Mouse (Mus musculus): ENCODE results near the gene Zeb2. TPM values are rescaled to one million over a fixed set of nuclear protein-coding genes. Genes with fewer than 3 reads are reported as not detected.
A peak's percentile ranks its signal among the peaks of the same experiment; 100 is the strongest.

The Zeb2 gene
- polyA plus RNA-seq, 1 experiment from 2014 or later = 12.3 TPM

DNA sequence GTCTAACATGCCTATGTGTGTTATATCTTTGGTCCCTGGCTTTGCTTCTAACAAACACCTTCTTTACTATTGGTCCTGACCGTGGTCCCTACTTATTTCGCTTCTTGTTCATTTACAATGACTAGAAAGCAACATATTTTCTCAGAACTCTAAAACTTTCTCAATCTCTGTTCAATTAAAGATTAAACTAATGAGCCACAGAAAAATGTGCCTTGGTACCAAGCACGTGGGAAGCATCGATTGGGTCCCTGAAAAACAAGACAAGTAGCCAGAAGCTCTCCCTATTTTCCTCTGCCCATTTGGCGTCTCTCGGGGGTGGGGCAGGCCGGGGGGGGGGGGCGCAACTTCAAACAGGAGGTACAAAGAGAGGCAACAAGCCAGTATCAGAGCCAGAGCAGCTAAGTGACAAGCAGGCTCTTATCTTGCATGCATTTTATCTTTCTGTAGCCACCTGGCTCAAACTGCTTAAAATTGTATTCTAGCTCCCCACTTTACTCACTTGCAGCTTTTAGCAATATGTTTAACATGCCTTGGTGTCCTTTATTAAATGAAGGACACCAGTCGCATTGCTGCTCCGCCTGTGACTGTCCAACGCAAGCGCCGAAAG is 76.4 kb downstream of the Zeb2 start:
- Histone ChIP-seq H3K4me1 (replicated peaks) (peaks cover 40% of the 10 kb centered on the region), H3K27me3 (peaks cover 14% of the 10 kb centered on the region), H3K36me3 (no peaks in the 10 kb centered on the region), H3K27ac (no peak overlapping the region), H3K4me3 (replicated peaks) (no peak overlapping the region), H3K4me2 (no peak overlapping the region), H3K9me3 (no peaks in the 10 kb centered on the region), H3K9ac (replicated peaks) (no peak overlapping the region)
- 57% methylated on average over 13 of the region's 13 CpGs for WGBS
- ATAC-seq (ENCODE audit: insufficient number of reproducible peaks, insufficient read depth, low FRiP score, low TSS enrichment, low read depth) = no peak

- Histone ChIP-seq H3K27me3 (peaks cover 14% of the 10 kb centered on the region), H3K4me1 (replicated peaks) (peaks cover 30% of the 10 kb centered on the region), H3K27ac (no peak overlapping the region), H3K9ac (replicated peaks) (no peak overlapping the region), H3K36me3 (no peaks in the 10 kb centered on the region), H3K4me2 (no peak overlapping the region), H3K9me3 (no peaks in the 10 kb centered on the region), H3K4me3 (replicated peaks) (no peak overlapping the region)
- ATAC-seq (ENCODE audit: insufficient number of reproducible peaks, insufficient read depth, low FRiP score, low TSS enrichment, low read depth) = no peak
Observed at GRCm38 (mm10) chr2:45039503-45039902, 77.7 kb downstream of the Zeb2 start.

GRCm38 (mm10) chr2:45028091-45028638 is 89.0 kb downstream of the Zeb2 start:
- Histone ChIP-seq H3K4me2 (no peak overlapping the region), H3K4me1 (replicated peaks) (peaks cover 17% of the 10 kb centered on the region), H3K4me3 (replicated peaks) (no peak overlapping the region), H3K27ac (no peak overlapping the region), H3K36me3 (no peaks in the 10 kb centered on the region), H3K9ac (replicated peaks) (no peak overlapping the region), H3K9me3 (no peaks in the 10 kb centered on the region), H3K27me3 (no peaks in the 10 kb centered on the region)
- ATAC-seq (ENCODE audit: insufficient number of reproducible peaks, insufficient read depth, low FRiP score, low TSS enrichment, low read depth) = no peak
- 89% methylated on average over 7 of the region's 7 CpGs for WGBS

DNA sequence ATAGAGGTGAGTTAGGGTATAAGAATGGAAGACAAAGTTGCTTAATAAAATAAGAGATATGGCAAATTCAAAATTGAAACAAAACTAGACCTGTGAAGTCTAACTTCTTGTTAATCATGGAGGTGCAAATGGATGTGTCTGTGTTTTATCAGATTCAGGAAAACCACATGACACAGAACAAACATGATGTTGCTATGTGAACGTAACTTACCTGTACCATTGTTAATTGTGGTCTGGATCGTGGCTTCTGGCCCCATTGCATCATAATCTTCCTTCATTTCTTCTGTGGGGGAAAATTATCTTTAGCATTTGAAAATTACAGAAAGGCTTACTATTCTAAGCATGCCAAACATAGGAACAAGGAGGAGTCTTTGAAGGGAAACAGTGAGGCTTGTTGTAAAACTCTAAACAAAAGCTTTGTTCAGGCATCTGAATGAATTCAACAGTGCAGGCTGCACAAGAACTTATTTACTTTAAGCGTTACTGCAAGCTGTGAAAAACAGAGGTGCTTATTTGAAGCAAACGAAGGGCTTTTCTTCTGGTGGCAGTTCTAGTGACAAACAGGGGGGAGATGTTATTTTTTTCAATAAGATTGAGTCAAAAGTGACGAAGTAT is 99.9 kb downstream of the Zeb2 start:
- no peaks in the 10 kb centered on the region for H3K27me3 ChIP-seq
- H3K4me2 ChIP-seq = no peak overlapping the region
- no peaks in the 10 kb centered on the region for H3K9me3 ChIP-seq
- no peaks in the 10 kb centered on the region; the same call in 1 of the 2 replicates for H3K4me1 ChIP-seq (replicated peaks)
- WGBS = 74% methylated on average over 5 of the region's 5 CpGs
- H3K27ac ChIP-seq = no peak overlapping the region
- H3K4me3 ChIP-seq (replicated peaks) = no peak overlapping the region
- H3K36me3 ChIP-seq = no peaks in the 10 kb centered on the region
- no peak for ATAC-seq (ENCODE audit: insufficient number of reproducible peaks, insufficient read depth, low FRiP score, low TSS enrichment, low read depth)
- H3K9ac ChIP-seq (replicated peaks) = no peak overlapping the region

DNA sequence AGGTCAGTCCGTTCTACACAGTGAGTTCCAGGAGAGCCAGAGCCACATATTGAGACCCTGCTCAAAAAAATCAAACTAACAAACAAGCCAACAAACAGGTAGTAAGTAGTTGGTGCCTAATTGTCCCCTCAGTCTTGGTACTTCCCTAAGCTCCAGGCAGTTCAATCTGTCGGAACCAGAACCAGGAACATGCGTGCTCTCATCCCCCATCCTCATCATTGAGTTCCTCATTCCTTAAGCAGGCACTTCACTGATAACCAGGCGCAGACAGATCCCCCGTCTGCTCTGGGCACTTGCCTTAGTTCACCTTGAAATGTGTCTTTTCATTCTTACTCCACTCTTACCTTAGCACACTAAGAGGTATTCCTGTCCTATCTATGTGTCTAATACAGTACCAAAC is 103.9 kb downstream of the Zeb2 start:
- 88% methylated on average over 5 of the region's 5 CpGs for WGBS
- Histone ChIP-seq H3K4me3 (replicated peaks) (no peak overlapping the region), H3K4me2 (no peak overlapping the region), H3K27ac (no peak overlapping the region), H3K9me3 (no peaks in the 10 kb centered on the region), H3K9ac (replicated peaks) (no peak overlapping the region), H3K36me3 (no peaks in the 10 kb centered on the region), H3K4me1 (replicated peaks) (no peaks in the 10 kb centered on the region), H3K27me3 (no peaks in the 10 kb centered on the region)
- no peak for ATAC-seq (ENCODE audit: insufficient number of reproducible peaks, insufficient read depth, low FRiP score, low TSS enrichment, low read depth)

- no peaks in the 10 kb centered on the region for H3K27me3 ChIP-seq
- no peaks in the 10 kb centered on the region for H3K9me3 ChIP-seq
- no peak overlapping the region for H3K4me2 ChIP-seq
- no peak overlapping the region for H3K9ac ChIP-seq (replicated peaks)
- no peak overlapping the region for H3K27ac ChIP-seq
- no peak for ATAC-seq (ENCODE audit: insufficient number of reproducible peaks, insufficient read depth, low FRiP score, low TSS enrichment, low read depth)
- H3K4me3 ChIP-seq (replicated peaks) = no peak overlapping the region
- no peaks in the 10 kb centered on the region for H3K36me3 ChIP-seq
- WGBS = 90% methylated on average over 3 of the region's 3 CpGs
- no peaks in the 10 kb centered on the region for H3K4me1 ChIP-seq (replicated peaks)
Observed at GRCm38 (mm10) chr2:45012676-45013075, 104.5 kb downstream of the Zeb2 start.

DNA sequence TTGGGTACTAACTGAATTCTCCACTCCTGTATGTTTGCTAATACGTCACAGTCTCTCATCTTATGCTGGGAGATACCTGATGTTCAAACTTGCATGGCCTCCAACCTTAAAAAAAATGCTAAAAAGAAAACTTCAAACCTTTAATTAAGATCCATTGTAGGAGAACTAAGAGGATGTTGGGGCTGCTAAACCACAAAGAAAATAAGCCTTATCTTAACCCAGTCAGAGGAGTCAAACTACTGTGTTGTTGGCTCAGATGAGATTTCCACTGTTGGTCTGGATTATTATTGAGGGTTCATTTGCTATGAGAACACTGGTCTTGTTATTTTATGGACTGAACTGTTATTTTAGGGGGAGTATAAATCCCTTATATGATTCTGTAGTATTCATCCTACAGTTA is 106.5 kb downstream of the Zeb2 start:
- 94% methylated on average over 1 of the region's 1 CpGs for WGBS
- no peaks in the 10 kb centered on the region for H3K4me1 ChIP-seq (replicated peaks)
- H3K4me2 ChIP-seq = no peak overlapping the region
- no peaks in the 10 kb centered on the region for H3K27me3 ChIP-seq
- no peaks in the 10 kb centered on the region for H3K36me3 ChIP-seq
- H3K4me3 ChIP-seq (replicated peaks) = no peak overlapping the region
- H3K9me3 ChIP-seq = no peaks in the 10 kb centered on the region
- H3K9ac ChIP-seq (replicated peaks) = no peak overlapping the region
- no peak overlapping the region for H3K27ac ChIP-seq
- ATAC-seq (ENCODE audit: insufficient number of reproducible peaks, insufficient read depth, low FRiP score, low TSS enrichment, low read depth) = no peak

- H3K9ac ChIP-seq (replicated peaks) = no peak overlapping the region
- ATAC-seq (ENCODE audit: insufficient number of reproducible peaks, insufficient read depth, low FRiP score, low TSS enrichment, low read depth) = no peak
- no peaks in the 10 kb centered on the region for H3K9me3 ChIP-seq
- WGBS = 38% methylated on average over 6 of the region's 6 CpGs
- peaks cover 16% of the 10 kb centered on the region for H3K36me3 ChIP-seq
- no peak overlapping the region for H3K4me3 ChIP-seq (replicated peaks)
- no peaks in the 10 kb centered on the region for H3K27me3 ChIP-seq
- peaks cover 6% of the 10 kb centered on the region; the same call in 1 of the 2 replicates for H3K4me1 ChIP-seq (replicated peaks)
- H3K27ac ChIP-seq = no peak overlapping the region
- no peak overlapping the region for H3K4me2 ChIP-seq
Observed at GRCm38 (mm10) chr2:44999906-45000305, 117.3 kb downstream of the Zeb2 start.

GRCm38 (mm10) chr2:44998710-44999109 is 118.5 kb downstream of the Zeb2 start:
- H3K27ac ChIP-seq = no peak overlapping the region

GRCm38 (mm10) chr2:44981646-44982045 is 135.5 kb downstream of the Zeb2 start:
- no peaks in the 10 kb centered on the region for H3K36me3 ChIP-seq
- H3K9ac ChIP-seq (replicated peaks) = no peak overlapping the region
- no peak overlapping the region for H3K4me2 ChIP-seq
- peaks cover 12% of the 10 kb centered on the region for H3K4me1 ChIP-seq (replicated peaks)
- 83% methylated on average over 3 of the region's 3 CpGs for WGBS
- no peak overlapping the region for H3K4me3 ChIP-seq (replicated peaks)
- peaks cover 25% of the 10 kb centered on the region for H3K27me3 ChIP-seq
- H3K9me3 ChIP-seq = no peaks in the 10 kb centered on the region
- H3K27ac ChIP-seq = no peak overlapping the region
- ATAC-seq (ENCODE audit: insufficient number of reproducible peaks, insufficient read depth, low FRiP score, low TSS enrichment, low read depth) = no peak

More at GRCm38 (mm10) chr2:44998710-44999109, 118.5 kb downstream of the Zeb2 start:
- Histone ChIP-seq H3K4me3 (replicated peaks) (no peak overlapping the region), H3K27me3 (no peaks in the 10 kb centered on the region), H3K9me3 (no peaks in the 10 kb centered on the region), H3K9ac (replicated peaks) (no peak overlapping the region), H3K36me3 (peaks cover 16% of the 10 kb centered on the region), H3K4me1 (replicated peaks) (peaks cover 6% of the 10 kb centered on the region; the same call in 1 of the 2 replicates), H3K4me2 (no peak overlapping the region)
- WGBS = 91% methylated on average over 5 of the region's 5 CpGs
- ATAC-seq (ENCODE audit: insufficient number of reproducible peaks, insufficient read depth, low FRiP score, low TSS enrichment, low read depth) = no peak

- 7% methylated on average over 18 of the region's 18 CpGs for WGBS
- H3K4me2 ChIP-seq = peak overlapping the region; percentile 55
- peaks cover 25% of the 10 kb centered on the region for H3K27me3 ChIP-seq
- peak overlapping the region; percentile 23 for H3K4me3 ChIP-seq (replicated peaks)
- H3K27ac ChIP-seq = no peak overlapping the region
- H3K4me1 ChIP-seq (replicated peaks) = peaks cover 15% of the 10 kb centered on the region
- no peaks in the 10 kb centered on the region for H3K36me3 ChIP-seq
- no peak overlapping the region for H3K9ac ChIP-seq (replicated peaks)
- ATAC-seq (ENCODE audit: insufficient number of reproducible peaks, insufficient read depth, low FRiP score, low TSS enrichment, low read depth) = no peak
- H3K9me3 ChIP-seq = no peaks in the 10 kb centered on the region
Observed at GRCm38 (mm10) chr2:44979042-44979721, 138.0 kb downstream of the Zeb2 start.

Data from limb, embryonic 12.5 days (tissue).